Mouse (Mus musculus) C2C12 (cell line): ENCODE data around the gene Acoxl.

Experiments used
- CTCF ChIP-seq: IDR thresholded peaks from one replicate; pipeline ENCODE4 v1.5.1; 2011; ENCODE audit not compliant: control insufficient read depth, insufficient read depth, insufficient read length
- MAX ChIP-seq: IDR thresholded peaks from one replicate; pipeline ENCODE4 v1.6.1; 2011; ENCODE audit warnings: mild to moderate bottlenecking, control low read depth
- MYOD1 ChIP-seq: IDR thresholded peaks from one replicate; pipeline ENCODE4 v1.6.1; 2011; ENCODE audit warnings: low read depth; ENCODE audit not compliant: control insufficient read depth, insufficient read length

GRCm38 (mm10) chr2:128067596-128067995 lies 228.9 kb downstream of the Acoxl start:
- TF ChIP-seq CTCF (no peak), MAX (no peak), MYOD1 (no peak)
